Mouse (Mus musculus) forebrain, postnatal 0 days (tissue): ENCODE data around the gene 1700028P14Rik. TPM values are rescaled to one million over a fixed set of nuclear protein-coding genes. Genes with fewer than 3 reads are reported as not detected.

ENCODE experiments used
- ATAC-seq: fragments of 200-750 bp; cut with Nextera tagmentation; 2 replicates; pipeline ENCODE4 v1.8.0; 2017; ENCODE audit warnings: mild to moderate bottlenecking, moderate library complexity
- DNase-seq: peaks from one replicate; pipeline ENCODE4 v3.0.0-alpha.2; 2015
- H3K27ac ChIP-seq: fragments of 300-500 bp; sonication (generic); 2 replicates; pipeline ENCODE4 v1.5.1; 2014; ENCODE audit warnings: low read depth, mild to moderate bottlenecking, antibody characterized with exemption, low read length, moderate library complexity, mixed read lengths
- H3K27me3 ChIP-seq: fragments of 300-500 bp; sonication (generic); 2 replicates; pipeline ENCODE4 v1.6.1; 2014; ENCODE audit warnings: mild to moderate bottlenecking, low read length, mixed read lengths; ENCODE audit not compliant: insufficient read depth
- H3K36me3 ChIP-seq: fragments of 300-500 bp; sonication (generic); 2 replicates; pipeline ENCODE4 v1.6.1; 2014; ENCODE audit warnings: mild to moderate bottlenecking, moderate library complexity; ENCODE audit not compliant: insufficient read depth
- H3K4me1 ChIP-seq: fragments of 300-500 bp; sonication (generic); 2 replicates; pipeline ENCODE4 v1.6.1; 2014; ENCODE audit warnings: antibody characterized with exemption; ENCODE audit not compliant: insufficient read depth
- H3K4me2 ChIP-seq: fragments of 300-500 bp; sonication (generic); 2 replicates; pipeline ENCODE4 v1.6.1; 2014; ENCODE audit warnings: low read depth, mild to moderate bottlenecking, moderate library complexity
- H3K4me3 ChIP-seq: fragments of 300-500 bp; sonication (generic); 2 replicates; pipeline ENCODE4 v1.5.1; 2014; ENCODE audit warnings: low read depth, low read length, mixed read lengths
- H3K9ac ChIP-seq: fragments of 300-500 bp; sonication (generic); 2 replicates; pipeline ENCODE4 v1.6.1; 2014; ENCODE audit warnings: mild to moderate bottlenecking
- H3K9me3 ChIP-seq: fragments of 300-500 bp; sonication (generic); 2 replicates; pipeline ENCODE4 v1.6.1; 2016; ENCODE audit warnings: low read length
- CTCF ChIP-seq: sonication (generic); IDR thresholded peaks from 2 replicates; pipeline ENCODE4 v1.5.1; 2016; ENCODE audit warnings: antibody characterized with exemption, control low read depth, low read depth
- WGBS: fragments of 180-500 bp; shearing (Covaris S2); extraction: QIAGEN DNeasy Blood & Tissue Kit; methylation state at CpG from one replicate; pipeline ENCODE4 v1.1.7; 2014; 5-methylcytosine and 5-hydroxymethylcytosine counted together
- polyA plus RNA-seq: library from polyadenylated mRNA; unstranded; fragments of >200 nt; fragmentation: Nextera tagmentation; extraction: Ambion mirVana; gene quantifications from 2 replicates; pipeline ENCODE4 v1.2.1, GENCODE M21; 2015
- total RNA-seq: library from RNA; depleted of rRNA; stranded (reverse); fragments of >200 nt; gene quantifications from 2 replicates; pipeline ENCODE4 v1.2.3, GENCODE M21; 2014; rRNA removed

Gene 1700028P14Rik
- total RNA-seq (0.29 and 1.6 TPM in 2 replicates), polyA plus RNA-seq (2.7 and 3.8 TPM in 2 replicates)

GRCm38 (mm10) chr19:23652644-23653043 is at the start of gene 1700028P14Rik:
Gene 1700028P14Rik (minus strand): TSS chr19:23652812.
- Histone ChIP-seq H3K9me3 (no peaks in the 10 kb centered on the region), H3K36me3 (no peaks in the 10 kb centered on the region), H3K4me1 (0 out of 2 replicates have a peak, but pooled peaks cover 3% of the 10 kb centered on the region), H3K4me3 (peak within 1 kb of the TSS; percentile 16; the same call in 1 of the 2 replicates), H3K9ac (no peak within 1 kb of the TSS), H3K27ac (no peak within 1 kb of the TSS), H3K4me2 (peak within 1 kb of the TSS; percentile 30), H3K27me3 (no peaks in the 10 kb centered on the region)
- peak; percentile 43 for DNase-seq
- 5% methylated on average over 13 of the region's 13 CpGs for WGBS
- ATAC-seq: peak; percentile 91
- TF ChIP-seq CTCF: no peak

GRCm38 (mm10) chr19:23699131-23699530 is 46.5 kb upstream of the 1700028P14Rik start:
- no peak overlapping the region for H3K4me2 ChIP-seq
- DNase-seq (no peak), ATAC-seq (no peak)
- WGBS: 93% methylated on average over 4 of the region's 4 CpGs
- no peak overlapping the region for H3K4me3 ChIP-seq
- H3K27ac ChIP-seq: no peak overlapping the region
- no peaks in the 10 kb centered on the region for H3K4me1 ChIP-seq
- H3K9ac ChIP-seq: no peak overlapping the region
- H3K9me3 ChIP-seq: no peaks in the 10 kb centered on the region
- no peak for TF ChIP-seq CTCF
- H3K27me3 ChIP-seq: no peaks in the 10 kb centered on the region
- peaks cover 21% of the 10 kb centered on the region for H3K36me3 ChIP-seq

- Histone ChIP-seq H3K27me3 (no peaks in the 10 kb centered on the region), H3K27ac (no peak overlapping the region), H3K4me2 (no peak overlapping the region), H3K9ac (no peak overlapping the region), H3K4me1 (no peaks in the 10 kb centered on the region), H3K36me3 (peaks cover 21% of the 10 kb centered on the region), H3K9me3 (no peaks in the 10 kb centered on the region), H3K4me3 (no peak overlapping the region)
- no peak for TF ChIP-seq CTCF
- DNase-seq (no peak), ATAC-seq (no peak)
- WGBS: 92% methylated on average over 7 of the region's 7 CpGs
Observed at GRCm38 (mm10) chr19:23698366-23698765, 45.8 kb upstream of the 1700028P14Rik start.

- no peak for TF ChIP-seq CTCF
- H3K4me3 ChIP-seq: no peak overlapping the region
- peaks cover 21% of the 10 kb centered on the region for H3K36me3 ChIP-seq
- no peaks in the 10 kb centered on the region for H3K4me1 ChIP-seq
- WGBS: 71% methylated on average over 8 of the region's 8 CpGs
- H3K27ac ChIP-seq: no peak overlapping the region
- H3K9me3 ChIP-seq: no peaks in the 10 kb centered on the region
- no peaks in the 10 kb centered on the region for H3K27me3 ChIP-seq
- H3K4me2 ChIP-seq: no peak overlapping the region
- ATAC-seq (no peak), DNase-seq (no peak)
- no peak overlapping the region for H3K9ac ChIP-seq
Observed at GRCm38 (mm10) chr19:23697861-23698260, 45.2 kb upstream of the 1700028P14Rik start.

- Histone ChIP-seq H3K4me1 (no peaks in the 10 kb centered on the region), H3K4me2 (no peak overlapping the region), H3K27me3 (no peaks in the 10 kb centered on the region), H3K4me3 (no peak overlapping the region), H3K9me3 (no peaks in the 10 kb centered on the region), H3K9ac (no peak overlapping the region), H3K27ac (no peak overlapping the region), H3K36me3 (peaks cover 15% of the 10 kb centered on the region)
- WGBS: 35% methylated on average over 4 of the region's 4 CpGs
- ATAC-seq: peak; percentile 58
- DNase-seq: peak; percentile 10
- no peak for TF ChIP-seq CTCF
Observed at GRCm38 (mm10) chr19:23694344-23694743, 41.7 kb upstream of the 1700028P14Rik start.

GRCm38 (mm10) chr19:23688421-23688946 is 35.9 kb upstream of the 1700028P14Rik start:
- Histone ChIP-seq H3K4me3 (peak overlapping the region; percentile 95), H3K27me3 (no peaks in the 10 kb centered on the region), H3K27ac (no peak overlapping the region; the same call in 1 of the 2 replicates), H3K36me3 (no peaks in the 10 kb centered on the region), H3K4me1 (peaks cover 3% of the 10 kb centered on the region; the same call in 1 of the 2 replicates), H3K9ac (no peak overlapping the region), H3K9me3 (no peaks in the 10 kb centered on the region), H3K4me2 (peak overlapping the region; percentile 56)
- 11% methylated on average over 4 of the region's 4 CpGs for WGBS
- ATAC-seq: no peak
- no peak for DNase-seq
- TF ChIP-seq CTCF: no peak

- Histone ChIP-seq H3K9ac (peak within 1 kb of the TSS; percentile 87), H3K27ac (peak within 1 kb of the TSS; percentile 90), H3K36me3 (no peaks in the 10 kb centered on the region), H3K4me1 (peaks cover 3% of the 10 kb centered on the region; the same call in 1 of the 2 replicates), H3K9me3 (no peaks in the 10 kb centered on the region), H3K27me3 (no peaks in the 10 kb centered on the region), H3K4me3 (peak within 1 kb of the TSS; percentile 95), H3K4me2 (peak within 1 kb of the TSS; percentile 56)
- no peak for TF ChIP-seq CTCF
- peak; percentile 90 for DNase-seq
- peak; percentile 93 for ATAC-seq
- WGBS: 2% methylated on average over 87 of the region's 93 CpGs
Observed at GRCm38 (mm10) chr19:23687296-23688021, 34.8 kb upstream of the 1700028P14Rik start, which contains the start of gene Ptar1. Gene Ptar1 (plus strand): TSS chr19:23687429.
